Mouse (Mus musculus) hindbrain, embryonic 16.5 days (tissue): ENCODE measurements around the gene Lrp5. TPM values are rescaled to one million over a fixed set of nuclear protein-coding genes. Genes with fewer than 3 reads are reported as not detected.
A peak's percentile ranks its signal among the peaks of the same experiment; 100 is the strongest.

ENCODE experiments used
- ATAC-seq: fragments of 200-750 bp; cut with Nextera tagmentation; 2 replicates; pipeline ENCODE4 v1.8.0; 2017; ENCODE audit warnings: moderate TSS enrichment, moderate library complexity
- H3K27ac ChIP-seq: fragments of 300-500 bp; sonication (generic); 2 replicates; pipeline ENCODE4 v1.5.1; 2014; ENCODE audit warnings: low read depth, mild to moderate bottlenecking, control low read depth, low read length, moderate library complexity
- H3K27me3 ChIP-seq: fragments of 300-500 bp; sonication (generic); replicated peaks from 2 replicates; pipeline ENCODE4 v1.6.1; 2014; ENCODE audit warnings: low read length; ENCODE audit not compliant: control insufficient read depth, insufficient read depth
- H3K36me3 ChIP-seq: fragments of 300-500 bp; sonication (generic); 2 replicates; pipeline ENCODE4 v1.6.1; 2014; ENCODE audit warnings: mild to moderate bottlenecking, low read length, moderate library complexity, mixed read lengths; ENCODE audit not compliant: control insufficient read depth, insufficient read depth
- H3K4me1 ChIP-seq: fragments of 300-500 bp; sonication (generic); 2 replicates; pipeline ENCODE4 v1.6.1; 2014; ENCODE audit warnings: low read depth, low read length; ENCODE audit not compliant: control insufficient read depth, insufficient read depth
- H3K4me2 ChIP-seq: fragments of 300-500 bp; sonication (generic); 2 replicates; pipeline ENCODE4 v1.6.1; 2014; ENCODE audit warnings: mild to moderate bottlenecking, low read length, control low read depth, moderate library complexity
- H3K4me3 ChIP-seq: fragments of 300-500 bp; sonication (generic); 2 replicates; pipeline ENCODE4 v1.5.1; 2014; ENCODE audit warnings: mild to moderate bottlenecking, low read length, control low read depth, moderate library complexity
- H3K9ac ChIP-seq: fragments of 300-500 bp; sonication (generic); 2 replicates; pipeline ENCODE4 v1.6.1; 2014; ENCODE audit warnings: low read depth, mild to moderate bottlenecking, control low read depth, low read length, moderate library complexity
- H3K9me3 ChIP-seq: fragments of 300-500 bp; sonication (generic); 2 replicates; pipeline ENCODE4 v1.6.1; 2014; ENCODE audit warnings: mild to moderate bottlenecking, low read length, moderate library complexity; ENCODE audit not compliant: control insufficient read depth
- WGBS: fragments of 180-500 bp; shearing (Covaris S2); extraction: QIAGEN DNeasy Blood & Tissue Kit; methylation state at CpG from one replicate; pipeline ENCODE4 v1.1.7; 2014; 5-methylcytosine and 5-hydroxymethylcytosine counted together
- polyA plus RNA-seq: library from polyadenylated mRNA; unstranded; fragments of >200 nt; fragmentation: Nextera tagmentation; extraction: Ambion mirVana; gene quantifications from 2 replicates; pipeline ENCODE4 v1.2.1, GENCODE M21; 2015

Lrp5 gene
- polyA plus RNA-seq, 1 experiment from 2014 or later = 1.3 TPM

GRCm38 (mm10) chr19:3575276-3575631 is 111.1 kb downstream of the Lrp5 start:
- Histone ChIP-seq H3K27ac (peak overlapping the region; percentile 93), H3K27me3 (no peaks in the 10 kb centered on the region), H3K4me1 (peaks cover 21% of the 10 kb centered on the region), H3K36me3 (no peaks in the 10 kb centered on the region), H3K4me3 (peak overlapping the region; percentile 89), H3K9ac (peak overlapping the region; percentile 86), H3K9me3 (no peaks in the 10 kb centered on the region), H3K4me2 (peak overlapping the region; percentile 75)
- WGBS = under 1% methylated on average over 39 of the region's 50 CpGs
- ATAC-seq = peak; percentile 38

- Histone ChIP-seq H3K4me2 (peak overlapping the region; percentile 75), H3K4me3 (peak overlapping the region; percentile 89), H3K27ac (peak overlapping the region; percentile 93), H3K9ac (peak overlapping the region; percentile 86), H3K36me3 (no peaks in the 10 kb centered on the region), H3K4me1 (peaks cover 21% of the 10 kb centered on the region), H3K27me3 (no peaks in the 10 kb centered on the region), H3K9me3 (no peaks in the 10 kb centered on the region)
- no peak for ATAC-seq
- WGBS = 1% methylated on average over 9 of the region's 9 CpGs
Measured at GRCm38 (mm10) chr19:3574593-3575094, 111.7 kb downstream of the Lrp5 start.

GRCm38 (mm10) chr19:3564309-3564708 is 122.1 kb downstream of the Lrp5 start:
- 86% methylated on average over 3 of the region's 3 CpGs for WGBS

GRCm38 (mm10) chr19:3562752-3563151 is 123.6 kb downstream of the Lrp5 start:
- Histone ChIP-seq H3K9ac (no peak overlapping the region), H3K4me2 (no peak overlapping the region), H3K4me1 (0 out of 2 replicates have a peak, but pooled peaks cover 2% of the 10 kb centered on the region), H3K27ac (no peak overlapping the region), H3K36me3 (no peaks in the 10 kb centered on the region), H3K9me3 (no peaks in the 10 kb centered on the region), H3K4me3 (no peak overlapping the region), H3K27me3 (no peaks in the 10 kb centered on the region)
- ATAC-seq = no peak
- 83% methylated on average over 6 of the region's 6 CpGs for WGBS

More at GRCm38 (mm10) chr19:3564309-3564708, 122.1 kb downstream of the Lrp5 start:
- Histone ChIP-seq H3K4me2 (no peak overlapping the region), H3K27me3 (no peaks in the 10 kb centered on the region), H3K36me3 (no peaks in the 10 kb centered on the region), H3K4me3 (no peak overlapping the region), H3K4me1 (peaks cover 2% of the 10 kb centered on the region; the same call in 1 of the 2 replicates), H3K27ac (no peak overlapping the region), H3K9ac (no peak overlapping the region), H3K9me3 (no peaks in the 10 kb centered on the region)
- no peak for ATAC-seq

- Histone ChIP-seq H3K4me1 (0 out of 2 replicates have a peak, but pooled peaks cover 2% of the 10 kb centered on the region), H3K9ac (no peak overlapping the region), H3K27ac (no peak overlapping the region), H3K36me3 (no peaks in the 10 kb centered on the region), H3K4me3 (no peak overlapping the region), H3K9me3 (no peaks in the 10 kb centered on the region), H3K4me2 (no peak overlapping the region), H3K27me3 (no peaks in the 10 kb centered on the region)
- ATAC-seq = no peak
- 97% methylated on average over 2 of the region's 2 CpGs for WGBS
Measured at GRCm38 (mm10) chr19:3562298-3562697, 124.1 kb downstream of the Lrp5 start.

- Histone ChIP-seq H3K27me3 (no peaks in the 10 kb centered on the region), H3K4me2 (no peak overlapping the region), H3K4me3 (no peak overlapping the region), H3K27ac (no peak overlapping the region), H3K9ac (no peak overlapping the region), H3K4me1 (peaks cover 4% of the 10 kb centered on the region), H3K9me3 (no peaks in the 10 kb centered on the region), H3K36me3 (no peaks in the 10 kb centered on the region)
- 91% methylated on average over 2 of the region's 2 CpGs for WGBS
- no peak for ATAC-seq
Measured at GRCm38 (mm10) chr19:3556169-3556827, 130.1 kb downstream of the Lrp5 start.

GRCm38 (mm10) chr19:3554785-3555184 is 131.6 kb downstream of the Lrp5 start:
- Histone ChIP-seq H3K36me3 (no peaks in the 10 kb centered on the region), H3K27ac (no peak overlapping the region), H3K27me3 (no peaks in the 10 kb centered on the region), H3K4me3 (no peak overlapping the region), H3K4me2 (no peak overlapping the region), H3K4me1 (peaks cover 4% of the 10 kb centered on the region), H3K9ac (no peak overlapping the region), H3K9me3 (no peaks in the 10 kb centered on the region)
- ATAC-seq = no peak
- 90% methylated on average over 8 of the region's 8 CpGs for WGBS

- WGBS = 59% methylated on average over 4 of the region's 4 CpGs
- no peak overlapping the region for H3K9ac ChIP-seq
- no peak overlapping the region for H3K27ac ChIP-seq
- H3K9me3 ChIP-seq = no peaks in the 10 kb centered on the region
- no peaks in the 10 kb centered on the region for H3K36me3 ChIP-seq
- peaks cover 4% of the 10 kb centered on the region for H3K4me1 ChIP-seq
- H3K4me2 ChIP-seq = no peak overlapping the region
- ATAC-seq = no peak
- no peak overlapping the region for H3K4me3 ChIP-seq
- H3K27me3 ChIP-seq = no peaks in the 10 kb centered on the region
Measured at GRCm38 (mm10) chr19:3551573-3552159, 134.7 kb downstream of the Lrp5 start.

GRCm38 (mm10) chr19:3550101-3550500 is 136.3 kb downstream of the Lrp5 start:
- WGBS = 94% methylated on average over 1 of the region's 1 CpGs
- Histone ChIP-seq H3K27ac (no peak overlapping the region), H3K4me1 (peaks cover 4% of the 10 kb centered on the region), H3K27me3 (no peaks in the 10 kb centered on the region), H3K4me3 (no peak overlapping the region), H3K9me3 (no peaks in the 10 kb centered on the region), H3K36me3 (no peaks in the 10 kb centered on the region), H3K9ac (no peak overlapping the region), H3K4me2 (no peak overlapping the region)
- no peak for ATAC-seq
